Mouse (Mus musculus): Measurements from ENCODE around the gene Zkscan5.
"Not testable (repeated sequence)": the region's sequence is repeated elsewhere in the genome, so short reads cannot be mapped to it uniquely, and the experiment has no call there.

Gene Zkscan5

DNA sequence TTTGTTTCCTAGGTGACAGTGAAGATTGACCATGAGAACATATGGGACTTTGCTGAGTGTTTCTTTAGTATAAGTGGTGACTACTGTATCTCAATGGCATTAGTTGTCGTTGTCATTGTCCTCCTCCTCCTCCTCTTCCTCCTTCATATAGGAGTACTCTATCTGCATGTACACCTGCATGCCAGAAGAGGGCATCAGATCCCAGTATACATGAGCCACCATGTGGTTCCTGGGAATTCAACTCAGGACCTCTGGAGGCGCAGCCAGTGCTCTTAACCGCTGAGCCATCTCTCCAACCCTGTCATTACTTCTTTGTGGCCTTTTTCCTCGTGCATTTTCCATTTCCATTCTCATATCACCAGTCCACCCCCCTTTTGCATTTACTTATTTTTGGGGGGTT, 10.3 kb downstream of the Zkscan5 start:
- DNase-seq: peak in 1 of 2 experiments; percentile 27

- DNase-seq: no peak
These were observed 13.4 kb downstream of the Zkscan5 start for GRCm38 (mm10) chr5:145217746-145218145.

- DNase-seq: no peak
These were observed 13.8 kb downstream of the Zkscan5 start for GRCm38 (mm10) chr5:145218206-145218605.

DNA sequence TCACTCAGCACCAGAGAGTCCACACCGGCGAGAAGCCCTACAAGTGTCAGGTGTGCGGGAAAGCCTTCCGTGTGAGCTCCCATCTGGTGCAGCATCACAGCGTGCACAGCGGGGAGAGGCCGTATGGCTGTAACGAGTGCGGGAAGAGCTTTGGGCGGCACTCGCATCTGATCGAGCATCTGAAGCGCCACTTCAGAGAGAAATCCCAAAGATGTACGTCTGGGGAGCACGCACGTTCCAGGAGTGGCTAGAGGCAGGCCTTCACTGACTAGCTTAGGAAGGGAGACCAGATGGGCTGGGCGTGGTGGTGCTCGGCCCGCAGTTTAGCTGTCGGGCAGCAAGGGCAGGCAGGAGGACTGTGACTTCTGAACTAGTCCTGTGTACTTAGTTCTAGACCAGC, 14.3 kb downstream of the Zkscan5 start:
- no peak for DNase-seq

GRCm38 (mm10) chr5:145219981-145220380, 15.6 kb downstream of the Zkscan5 start:
- DNase-seq: no peak

GRCm38 (mm10) chr5:145222840-145223239, 18.5 kb downstream of the Zkscan5 start:
- no peak for DNase-seq

- DNase-seq: no peak
These were observed 19.0 kb downstream of the Zkscan5 start for GRCm38 (mm10) chr5:145223395-145223794.

DNA sequence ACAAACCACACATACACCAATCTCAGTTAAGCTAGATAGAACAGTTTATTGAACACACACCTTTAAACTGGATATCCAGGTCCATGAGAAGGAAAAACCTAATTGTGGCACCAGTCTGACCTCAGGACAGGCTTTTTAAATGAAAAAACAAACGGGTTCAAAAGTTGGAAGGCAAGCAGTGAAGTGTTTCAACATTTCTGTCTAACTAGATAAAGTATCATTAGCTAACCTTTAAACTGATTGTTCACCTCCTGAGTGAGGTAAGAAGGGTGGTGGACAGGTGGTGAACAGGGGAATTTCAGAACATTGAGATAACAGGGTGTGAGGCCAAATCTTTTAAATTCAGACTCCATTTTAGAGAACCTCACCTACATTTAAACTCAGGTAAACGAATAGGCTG, 22.1 kb downstream of the Zkscan5 start:
- DNase-seq: no peak

- not testable (repeated sequence) for DNase-seq
These were observed 24.9 kb downstream of the Zkscan5 start for GRCm38 (mm10) chr5:145229283-145229682.

DNA sequence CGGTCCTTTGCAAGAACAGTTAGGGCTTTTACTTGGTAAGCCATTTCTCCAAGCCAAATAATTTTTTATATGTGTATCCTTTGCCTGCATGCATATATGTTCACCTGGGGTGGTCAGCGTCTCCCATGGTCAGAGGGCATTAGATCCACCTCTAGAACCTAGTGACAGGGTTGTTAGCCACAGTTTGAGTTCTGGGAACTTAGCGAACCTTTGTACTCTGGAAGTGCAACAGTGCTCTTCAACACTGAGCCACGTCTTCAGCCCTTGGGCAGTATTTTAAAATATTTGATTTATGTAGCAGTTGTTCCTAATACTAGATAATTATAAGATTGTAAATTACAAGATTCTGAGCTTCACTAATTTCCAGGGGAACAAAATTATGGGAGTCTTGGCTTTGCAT, 26.3 kb downstream of the Zkscan5 start:
- no peak for DNase-seq

DNA sequence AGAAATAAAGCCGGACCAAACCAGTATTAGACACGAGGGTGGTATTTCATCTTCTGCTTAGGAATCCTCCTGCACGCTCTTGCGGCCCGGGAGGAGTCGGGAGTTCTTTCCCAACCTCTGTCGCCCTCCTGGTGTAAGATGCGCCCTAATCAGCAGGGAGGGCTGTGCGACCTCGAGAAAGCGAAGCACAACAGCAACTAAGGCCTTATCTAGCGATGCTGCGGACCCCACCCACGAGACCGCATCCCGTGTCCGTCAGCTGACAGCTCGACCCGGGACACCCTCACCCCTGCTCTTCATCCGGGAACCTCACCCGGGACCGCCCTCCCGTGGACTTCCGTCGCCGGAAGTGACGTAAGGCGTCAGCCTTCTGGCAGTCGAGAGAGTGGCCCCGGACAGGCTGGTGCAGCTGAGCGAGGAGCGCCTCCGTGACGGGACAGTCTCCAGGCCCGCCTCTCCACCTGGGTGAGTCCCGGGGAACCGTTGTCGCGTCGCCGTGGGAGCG, 27.1 kb downstream of the Zkscan5 start, which contains the start of gene Zfp655:
Zfp655 (plus strand) TSS at position 349 of the 505 bp plus-strand sequence.
- peak; percentile 98 for DNase-seq

- no peak for DNase-seq
These were observed 27.6 kb downstream of the Zkscan5 start for GRCm38 (mm10) chr5:145231893-145232411.

- peak; percentile 18 to 19 for DNase-seq
These were observed 30.3 kb downstream of the Zkscan5 start for GRCm38 (mm10) chr5:145234636-145235035.

GRCm38 (mm10) chr5:145249520-145249919, 45.2 kb downstream of the Zkscan5 start:
- no peak for DNase-seq
